Mouse (Mus musculus) neural tube, embryonic 10.5 days (tissue): ENCODE measurements around the gene Nub1.

Experiments used
- DNase-seq: peaks from one replicate; pipeline ENCODE4 v3.0.0-alpha.2; 2017; ENCODE audit warnings: low spot score; ENCODE audit errors: extremely low spot score

The Nub1 gene

DNA sequence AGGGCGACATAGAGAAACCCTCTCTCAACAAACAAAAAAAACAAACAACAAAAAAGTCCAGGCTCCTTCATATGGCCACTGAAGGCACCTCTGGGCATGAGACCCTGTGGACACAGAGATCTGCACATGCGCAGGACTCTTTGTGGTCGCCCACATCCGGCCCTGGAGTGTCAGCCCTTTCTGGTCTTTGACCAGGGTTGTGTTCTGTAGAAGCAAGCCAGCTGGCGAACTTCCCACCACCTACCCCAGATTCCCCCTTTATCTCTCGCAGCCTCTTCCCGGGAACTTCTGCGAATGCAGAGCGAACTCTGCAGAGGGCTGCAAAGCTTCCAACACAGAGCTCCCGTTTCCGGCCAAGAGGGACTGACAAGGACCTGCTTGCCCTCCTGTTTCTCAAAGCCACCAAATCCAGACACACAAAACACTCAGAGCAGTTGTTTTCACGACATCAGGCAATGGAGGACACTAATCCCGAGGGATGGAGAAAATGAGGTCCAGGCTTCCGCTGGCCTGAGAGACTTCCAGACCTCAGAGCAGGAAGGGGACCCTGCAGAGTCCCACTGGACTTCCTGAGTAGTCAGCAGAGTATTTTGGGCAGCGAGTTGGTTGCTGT, 53.9 kb downstream of the Nub1 start:
- peak; percentile 13 for DNase-seq

DNA sequence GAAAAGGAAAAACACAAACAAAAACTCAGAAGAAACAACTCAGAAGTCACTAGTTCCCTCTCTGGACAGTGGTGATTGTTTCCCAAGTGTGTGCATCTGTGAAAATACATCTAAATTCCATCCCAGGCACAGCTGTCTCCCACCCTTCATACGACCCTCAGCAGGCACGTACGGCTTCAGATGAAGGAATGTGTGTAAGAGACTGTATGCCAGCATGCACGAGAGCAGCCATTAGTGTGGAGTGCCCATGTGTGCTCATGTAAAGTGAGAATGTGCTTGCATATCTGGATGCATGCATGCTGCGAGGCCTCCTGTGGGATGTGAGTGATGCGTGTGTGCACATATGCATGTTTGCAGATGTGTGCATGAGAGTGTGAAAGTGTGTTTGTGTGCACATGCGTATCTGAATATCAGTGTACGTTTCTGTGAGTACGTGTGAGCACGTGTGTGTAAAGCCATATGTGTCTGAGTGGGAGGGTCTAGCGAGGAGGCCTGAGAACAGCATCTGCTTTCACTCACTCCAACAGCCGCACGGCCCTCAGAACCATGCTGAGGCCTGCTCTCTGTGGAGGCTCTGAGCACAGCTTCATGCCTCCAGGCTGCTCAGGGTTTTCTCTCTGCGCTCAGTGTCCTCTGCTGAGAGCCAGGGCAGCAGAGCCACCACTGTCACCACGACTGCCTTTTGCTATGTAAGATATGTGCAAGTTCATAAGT, 56.0 kb downstream of the Nub1 start:
- DNase-seq = peak; percentile 31

DNA sequence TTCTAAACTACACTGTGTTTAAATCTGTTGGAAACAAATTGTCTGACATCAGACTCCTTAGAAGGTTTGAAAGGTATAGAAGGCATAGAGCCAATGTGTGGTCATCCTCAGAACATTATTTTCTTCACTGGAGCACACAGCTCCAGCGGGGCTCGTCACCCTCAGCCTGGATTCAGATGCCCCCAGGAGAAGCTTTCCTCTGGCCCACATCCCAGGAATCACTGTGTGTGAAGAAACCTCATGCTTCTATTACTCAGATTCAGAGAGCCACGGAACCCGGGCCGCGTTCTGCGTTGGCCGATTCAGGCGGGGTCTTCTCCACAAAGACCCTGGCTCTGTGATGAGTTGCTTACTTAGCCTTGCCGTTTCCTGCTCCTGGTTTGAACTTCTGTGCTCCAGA, 58.6 kb downstream of the Nub1 start:
- DNase-seq = no peak

- peak; percentile 22 for DNase-seq
These were observed 62.2 kb downstream of the Nub1 start for GRCm38 (mm10) chr5:24747533-24747932.

DNA sequence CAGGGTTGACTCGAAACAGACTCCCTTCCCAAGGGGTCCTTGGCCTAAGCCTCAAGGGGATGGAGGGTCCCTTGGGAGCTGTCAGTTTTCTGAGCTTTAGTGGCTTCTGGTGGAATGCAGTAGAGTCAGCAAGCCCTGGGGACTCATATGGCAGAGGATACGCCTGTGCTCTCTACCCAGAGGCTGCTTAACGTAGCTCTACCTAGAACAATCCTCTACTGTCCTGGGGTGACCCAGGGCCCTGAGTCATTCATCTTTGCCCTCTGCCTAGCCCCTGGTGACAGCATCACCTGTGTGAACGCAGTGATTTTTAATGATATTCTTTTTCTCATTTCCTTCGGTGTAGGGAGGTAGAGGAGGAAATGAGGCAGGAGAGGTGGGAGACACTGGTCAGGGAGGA, 64.4 kb downstream of the Nub1 start:
- DNase-seq = peak; percentile 18

DNA sequence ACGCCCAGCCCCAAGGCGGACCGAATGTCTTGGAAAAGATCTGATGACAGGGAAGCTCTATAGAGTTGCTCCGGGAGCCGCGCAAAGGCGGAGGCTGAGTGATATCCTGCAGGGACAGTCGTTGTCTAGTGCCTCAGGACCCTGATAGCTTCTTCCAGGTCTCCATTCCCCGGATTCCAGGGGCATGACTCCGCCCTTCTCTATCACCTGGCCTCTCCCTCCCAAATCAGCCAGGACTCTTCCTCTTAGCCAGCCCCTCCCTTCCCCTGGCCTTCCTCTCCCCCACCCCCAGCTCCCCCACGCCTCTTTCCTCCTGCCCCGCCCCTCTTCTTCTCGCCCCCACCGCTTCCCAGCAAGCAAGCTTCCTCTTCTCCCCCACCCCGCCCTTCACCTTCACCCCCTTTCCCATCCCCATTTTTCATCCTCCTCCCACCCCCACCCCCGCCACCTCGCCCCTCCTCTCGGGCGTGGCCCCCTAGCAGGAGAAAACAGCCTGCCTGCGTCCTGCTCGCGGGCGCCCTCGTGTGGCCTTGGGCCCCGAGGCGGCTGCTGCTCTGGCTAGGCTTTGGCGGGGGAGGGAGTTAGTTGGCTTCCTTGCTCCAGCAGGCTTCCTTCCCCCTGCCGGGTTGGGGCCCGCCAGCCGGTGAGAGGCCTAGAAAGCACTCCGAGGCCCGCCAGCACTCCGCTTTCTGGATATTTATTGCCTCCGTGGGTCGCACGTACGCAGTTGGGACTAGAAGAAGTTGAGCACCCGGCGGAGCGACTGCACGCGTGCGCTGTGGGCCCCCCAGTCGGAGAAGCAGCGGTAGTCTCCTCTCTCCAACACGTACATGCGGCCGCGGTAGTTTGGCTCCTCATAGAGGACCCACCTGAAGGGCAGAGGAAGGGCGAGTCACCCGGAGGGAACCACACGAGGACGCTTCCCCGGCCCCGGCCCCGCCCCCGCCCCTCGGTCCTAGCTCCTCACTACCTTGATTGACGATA, 65.3 kb downstream of the Nub1 start:
- DNase-seq = peak; percentile 96

- peak; percentile 62 for DNase-seq
These were observed 66.2 kb downstream of the Nub1 start for GRCm38 (mm10) chr5:24751305-24752174.

GRCm38 (mm10) chr5:24752175-24752498, 66.8 kb downstream of the Nub1 start:
- DNase-seq = no peak

DNA sequence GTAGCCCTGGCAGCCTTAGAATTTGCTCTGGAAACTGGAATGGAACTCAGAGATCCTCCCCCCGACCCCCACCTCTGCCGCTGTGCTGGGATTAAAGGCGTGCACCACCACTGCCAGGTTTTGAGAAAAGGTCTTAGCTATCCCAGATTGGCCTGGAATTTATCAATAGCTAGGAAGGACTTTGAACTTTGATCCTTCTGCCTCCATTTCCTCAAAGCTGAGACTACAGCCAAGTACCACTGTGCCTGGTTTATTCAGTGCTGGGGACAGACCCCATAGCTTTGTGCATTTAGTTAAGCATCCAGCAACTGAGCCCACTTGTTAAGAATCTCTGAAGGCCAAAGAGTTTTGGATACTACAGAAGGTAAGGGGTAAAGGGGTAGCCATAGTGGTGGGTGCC, 71.6 kb downstream of the Nub1 start:
- DNase-seq = no peak

DNA sequence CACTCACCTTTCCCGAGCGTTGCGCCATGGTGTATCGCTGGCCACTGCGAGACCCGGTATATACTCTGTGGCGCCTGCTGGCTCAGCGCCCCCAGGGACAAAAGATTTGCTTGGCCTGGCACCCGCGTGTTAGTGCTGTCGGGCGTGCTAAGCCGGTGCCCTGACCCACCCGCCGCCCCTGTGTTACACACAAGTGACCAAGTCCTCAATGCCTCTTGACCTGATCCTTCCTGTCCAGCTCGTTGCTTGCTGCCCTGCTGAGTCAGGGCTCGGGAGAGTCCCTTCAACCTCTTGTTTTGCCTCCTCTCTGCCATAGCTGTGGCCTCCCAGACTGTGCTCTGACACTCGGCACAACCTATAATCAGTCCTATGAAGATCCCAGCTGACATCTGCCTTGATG, 72.5 kb downstream of the Nub1 start, which contains the start of gene Crygn:
Gene Crygn, minus strand, starts transcription at position 193 of the 400 bp plus-strand sequence.
- no peak for DNase-seq
